Mouse (Mus musculus) hematopoietic stem cell, adult 5-6 weeks (primary cell): ENCODE results near the gene Sept8. TPM values are rescaled to one million over a fixed set of nuclear protein-coding genes. Genes with fewer than 3 reads are reported as not detected.

Source experiments
- ATAC-seq, 2 experiments: fragments of 125-278 bp in 1 of 2; replicated peaks in 1 of 2; 2 replicates each; pipeline ENCODE4 v1.8.0; 2016 to 2017; ENCODE audit warnings: inconsistent platforms in 2 of 2, mild to moderate bottlenecking in 2 of 2, moderate number of reproducible peaks in 2 of 2, low read depth in 1 of 2, moderate TSS enrichment in 1 of 2; ENCODE audit not compliant: low FRiP score in 2 of 2, poor library complexity in 2 of 2, severe bottlenecking in 2 of 2, insufficient read depth in 1 of 2, low TSS enrichment in 1 of 2
- total RNA-seq: library from RNA; stranded (forward); fragments of 172-1452, 232-1000 nt; gene quantifications from 2 replicates; pipeline ENCODE4 v1.2.3, GENCODE M21; 2017

Sept8 gene
- total RNA-seq, 1 experiment from 2014 or later = 35.4 TPM

GRCm38 (mm10) chr11:53489007-53489406 lies 30.1 kb upstream of the Sept8 start:
- ATAC-seq = no peak

GRCm38 (mm10) chr11:53489421-53489820 lies 29.6 kb upstream of the Sept8 start:
- ATAC-seq = no peak

GRCm38 (mm10) chr11:53491954-53492401 lies 27.1 kb upstream of the Sept8 start:
- ATAC-seq = no peak

GRCm38 (mm10) chr11:53493243-53493955 lies 25.7 kb upstream of the Sept8 start:
- ATAC-seq = no peak

GRCm38 (mm10) chr11:53495417-53495816 lies 23.6 kb upstream of the Sept8 start:
- ATAC-seq = no peak

GRCm38 (mm10) chr11:53496946-53497345 lies 22.1 kb upstream of the Sept8 start:
- ATAC-seq = peak; percentile 77 to 84

- ATAC-seq = no peak
Observed at GRCm38 (mm10) chr11:53500569-53500968, 18.5 kb upstream of the Sept8 start.

- ATAC-seq = no peak
Observed at GRCm38 (mm10) chr11:53502039-53502765, 16.9 kb upstream of the Sept8 start.

- no peak for ATAC-seq
Observed at GRCm38 (mm10) chr11:53503738-53504137, 15.3 kb upstream of the Sept8 start.

- ATAC-seq = no peak
Observed at GRCm38 (mm10) chr11:53504376-53504775, 14.7 kb upstream of the Sept8 start.

- ATAC-seq = no peak
Observed at GRCm38 (mm10) chr11:53505026-53505663, 13.9 kb upstream of the Sept8 start.

- ATAC-seq = no peak
Observed at GRCm38 (mm10) chr11:53507098-53507805, 11.8 kb upstream of the Sept8 start.

- no peak for ATAC-seq
Observed at GRCm38 (mm10) chr11:53508152-53508551, 10.9 kb upstream of the Sept8 start.

GRCm38 (mm10) chr11:53508591-53508990 lies 10.5 kb upstream of the Sept8 start:
- no peak for ATAC-seq

GRCm38 (mm10) chr11:53510351-53510750 lies 8.7 kb upstream of the Sept8 start:
- ATAC-seq = no peak

- ATAC-seq = 0 out of 4 replicates have a peak, but pooled peaks of 1 of the 2 experiments have one; percentile 46
Observed at GRCm38 (mm10) chr11:53516775-53517627, 2.1 kb upstream of the Sept8 start.

GRCm38 (mm10) chr11:53518759-53519158 lies 298 bp upstream of the Sept8 start:
- no peak for ATAC-seq
